Mouse (Mus musculus) olfactory bulb, adult 2 months (tissue): ENCODE data around the gene Crtam.

ENCODE experiments used
- CTCF ChIP-seq: fragments of 200-500 bp; IDR thresholded peaks from 2 replicates; pipeline ENCODE4 v1.5.1; 2012; ENCODE audit warnings: low read depth, mild to moderate bottlenecking, low read length, moderate library complexity; ENCODE audit not compliant: insufficient read depth
- POLR2A ChIP-seq: fragments of 200-500 bp; IDR thresholded peaks from 2 replicates; pipeline ENCODE4 v1.6.1; 2012; ENCODE audit warnings: mild to moderate bottlenecking, low read depth, low read length, moderate library complexity; ENCODE audit not compliant: insufficient read depth

DNA sequence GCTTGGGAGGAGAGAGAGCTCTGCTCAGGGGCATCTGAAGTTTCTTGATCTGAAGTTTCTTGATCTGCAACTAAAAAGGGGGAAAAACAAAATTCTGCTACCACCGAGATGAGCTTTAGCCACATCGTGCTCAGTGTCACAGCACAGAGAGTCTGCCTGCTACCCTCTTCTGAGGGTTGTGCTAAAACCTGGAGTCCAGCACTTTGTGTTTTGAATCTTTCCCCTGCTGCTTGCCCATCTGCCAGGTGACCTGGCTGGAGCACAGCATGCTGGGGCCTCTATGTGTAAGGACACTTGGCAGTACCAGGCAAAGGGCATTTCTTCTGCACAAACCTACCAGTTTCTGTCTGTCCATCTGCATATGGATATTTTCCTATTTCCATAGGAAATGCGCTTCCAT is 20.1 kb downstream of the Crtam start:
- TF ChIP-seq CTCF (no peak), POLR2A (no peak)
